Mouse (Mus musculus) embryo, embryonic 9.5 days (tissue): ENCODE measurements around the gene Lrrn4cl.
"Not testable (repeated sequence)": the region's sequence is repeated elsewhere in the genome, so short reads cannot be mapped to it uniquely, and the experiment has no call there.

Source experiments
- DNase-seq: peaks from one replicate; pipeline ENCODE4 v3.0.0-alpha.2; 2017; ENCODE audit errors: extremely low spot score

The Lrrn4cl gene

DNA sequence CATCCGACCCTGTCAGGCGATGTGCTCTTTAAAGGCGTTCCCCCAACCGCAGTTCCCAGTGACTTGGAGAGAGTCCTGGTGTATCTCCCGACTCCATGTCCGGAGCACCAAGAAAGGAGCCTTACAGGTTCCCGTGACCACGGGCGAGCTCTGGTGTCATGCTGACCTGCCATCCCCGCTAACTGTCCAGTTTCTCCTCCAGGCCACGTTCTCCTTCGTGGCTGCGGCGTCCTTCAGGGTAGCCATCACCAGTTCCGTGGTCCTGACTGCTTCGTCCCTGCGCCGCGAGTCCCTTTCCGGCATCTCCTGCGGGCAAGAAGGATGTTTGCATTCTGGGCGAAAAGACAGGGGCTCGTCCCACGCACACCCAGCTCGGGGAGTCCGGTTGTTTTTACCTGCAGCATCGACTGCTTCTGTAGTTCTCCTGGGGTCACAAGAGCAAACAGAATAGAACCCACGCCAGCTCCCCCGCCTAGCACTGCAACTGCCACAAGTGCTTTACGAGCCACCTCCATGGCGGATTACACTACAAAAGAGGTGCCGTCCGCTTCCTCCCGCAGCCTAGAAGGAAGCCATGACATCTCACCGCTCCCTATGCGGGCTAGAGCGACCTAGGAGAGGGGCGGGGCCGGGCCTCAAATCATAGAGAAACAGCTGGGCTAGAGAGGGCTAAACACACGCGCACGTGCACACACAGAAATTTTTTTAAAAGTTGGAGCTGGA, 29.9 kb downstream of the Lrrn4cl start, which contains the start of gene Uqcc3:
Gene Uqcc3, minus strand, starts transcription at position 613 of the 723 bp plus-strand sequence.
- DNase-seq = peak; percentile 88

DNA sequence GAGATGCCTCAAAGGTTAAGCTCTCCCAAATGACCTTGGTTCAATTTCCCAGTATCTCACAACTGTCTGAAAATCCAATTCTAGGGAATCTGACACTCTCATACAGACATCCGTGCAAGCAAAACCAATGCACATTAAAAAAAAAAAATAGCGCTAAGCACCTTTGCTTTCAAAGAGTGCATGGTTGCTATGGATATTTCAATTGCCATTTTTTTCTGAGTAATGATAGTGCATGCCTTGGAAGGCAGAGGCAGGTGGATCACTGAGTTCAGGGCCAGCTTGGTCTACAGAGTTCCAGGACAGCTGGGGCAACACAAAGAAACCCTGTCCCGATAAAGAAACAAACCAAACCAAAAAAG, 30.4 kb downstream of the Lrrn4cl start:
- DNase-seq = no peak

DNA sequence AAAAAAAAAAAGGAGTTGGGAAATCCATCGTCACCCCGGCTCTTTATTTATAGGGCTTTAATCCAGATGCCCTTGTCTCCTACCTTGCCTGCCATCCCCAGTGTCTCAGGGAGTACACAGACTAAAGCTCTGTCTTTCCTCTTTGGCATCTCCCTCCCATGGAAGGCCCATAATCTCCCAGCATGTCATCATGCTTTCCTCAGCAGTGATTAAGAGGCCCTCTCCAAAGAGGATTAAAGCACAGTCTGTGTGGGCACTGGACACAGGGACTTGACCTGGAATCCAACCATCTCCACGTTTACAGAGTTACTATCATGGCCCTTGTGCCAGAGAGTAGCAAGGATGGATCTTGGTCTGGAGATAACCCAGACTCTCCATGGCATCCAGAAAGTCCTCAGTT, 33.0 kb downstream of the Lrrn4cl start, which contains the start of the genes Lbhd1 and Gm49403:
Gene Lbhd1, plus strand, starts transcription at position 117 of the 400 bp plus-strand sequence.
Gene Gm49403, plus strand, starts transcription at position 315 of the 400 bp plus-strand sequence.
- DNase-seq = no peak

DNA sequence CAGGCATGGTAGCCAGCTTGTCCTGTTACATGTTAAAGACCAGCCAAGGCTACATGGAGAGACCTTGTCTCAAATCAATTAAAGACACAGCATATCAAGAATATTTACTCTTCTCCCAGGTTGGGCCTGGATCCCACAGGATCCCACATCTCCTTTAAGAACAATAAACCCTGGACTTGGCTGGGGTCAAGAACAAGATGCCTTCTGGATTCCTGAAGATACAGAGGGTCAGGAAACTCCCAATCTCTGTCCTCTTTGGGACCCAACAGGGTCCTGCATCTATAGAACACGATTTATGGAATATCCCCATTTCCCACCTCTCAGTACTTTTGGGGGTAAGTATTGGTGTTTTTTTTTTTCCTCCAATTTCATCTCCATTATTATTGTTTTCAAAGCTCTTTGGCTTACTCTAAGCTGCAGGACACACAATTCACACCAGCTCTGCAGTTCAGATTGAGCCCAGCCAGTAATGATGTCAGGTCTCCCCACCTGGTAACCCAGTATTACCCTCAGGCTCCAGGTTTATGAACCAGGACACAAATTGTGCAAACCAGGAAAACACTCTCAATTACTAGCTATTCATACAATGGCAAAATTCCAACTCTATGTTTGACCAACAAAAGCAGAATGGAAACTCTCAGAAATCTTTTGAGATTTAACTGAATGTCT, 36.5 kb downstream of the Lrrn4cl start:
- peak; percentile 54 for DNase-seq

DNA sequence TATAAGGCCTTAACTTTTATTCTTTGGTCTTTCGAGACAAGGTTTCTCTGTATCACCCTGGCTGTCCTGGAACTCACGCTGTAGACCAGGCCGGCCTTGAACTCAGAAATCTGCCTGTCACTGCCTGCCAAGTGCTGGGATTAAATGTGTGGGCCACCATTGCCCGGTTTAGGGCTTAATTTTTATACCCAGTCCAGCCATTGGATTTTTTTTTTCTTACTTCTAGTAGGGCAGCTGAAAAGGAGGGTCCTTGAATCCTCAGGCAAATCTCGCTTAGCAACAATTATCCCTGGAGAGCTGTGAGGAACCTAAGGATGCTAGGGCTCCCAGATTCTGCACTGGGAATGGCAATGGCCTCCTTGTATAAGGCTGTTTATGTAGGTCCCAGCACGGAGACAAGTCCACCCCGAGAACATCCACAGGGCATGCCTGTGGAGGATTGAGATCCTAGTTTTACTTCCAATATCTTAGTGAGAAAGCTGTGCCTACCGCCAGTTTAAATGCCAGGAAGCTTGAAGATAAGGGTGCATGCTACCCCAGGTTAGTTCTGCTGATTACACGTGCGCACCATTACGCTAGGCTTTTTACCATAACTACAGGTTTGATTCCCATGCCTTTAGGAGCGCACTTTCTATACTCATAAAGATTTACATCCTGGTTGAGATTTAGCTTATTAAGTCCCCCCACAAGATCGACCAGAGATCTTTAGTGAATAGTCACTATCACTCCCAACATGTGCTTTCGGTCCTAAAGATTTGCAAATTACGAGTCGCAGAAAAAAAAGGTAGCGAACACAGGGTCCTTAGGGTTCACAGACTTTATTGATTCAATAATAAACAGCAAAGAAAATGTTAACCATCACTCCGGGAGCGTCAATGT, 37.3 kb downstream of the Lrrn4cl start:
- peak; percentile 40 for DNase-seq

DNA sequence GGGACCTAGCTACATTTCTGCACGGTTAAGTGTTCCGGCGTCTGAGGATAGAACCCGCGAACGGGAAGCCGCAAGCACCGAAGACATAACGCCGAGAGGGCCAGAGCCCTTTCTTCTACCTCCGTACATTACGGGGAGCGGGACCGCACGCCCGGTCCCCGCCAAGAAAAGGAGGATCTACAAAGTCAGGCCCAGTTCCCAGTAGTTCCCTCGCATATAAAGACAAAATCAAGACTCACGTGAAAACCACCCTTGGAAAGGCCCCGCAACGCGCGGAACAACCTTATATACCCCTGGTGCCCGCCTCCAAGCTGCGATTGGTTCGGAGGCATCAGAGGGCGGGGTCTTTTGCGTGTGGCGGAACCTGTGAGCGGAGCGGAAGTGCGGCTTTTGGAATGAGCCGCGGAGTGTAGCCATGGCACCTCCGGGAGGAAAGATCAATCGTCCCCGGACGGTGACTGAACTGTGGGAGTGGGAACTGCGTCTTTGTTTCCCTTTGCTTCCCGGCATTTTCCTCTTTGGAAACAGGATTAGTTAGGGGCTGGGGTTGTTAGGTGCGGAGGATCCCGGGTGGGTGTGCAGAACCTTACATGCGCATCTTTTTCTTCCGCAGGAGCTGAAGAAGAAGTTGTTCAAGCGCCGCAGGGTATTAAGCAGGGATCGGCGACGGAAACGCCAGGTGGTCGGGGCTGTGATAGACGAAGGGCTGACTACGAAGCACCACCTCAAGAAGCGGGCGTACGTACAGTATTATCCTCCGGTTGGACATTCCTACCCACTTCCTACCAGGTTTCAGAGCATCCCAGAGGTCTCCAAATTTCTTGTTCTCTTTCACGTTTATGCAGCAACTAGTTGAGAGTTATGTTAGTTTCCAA, 38.2 kb downstream of the Lrrn4cl start, which contains the start of the genes 1810009A15Rik and Gm49416:
Gene 1810009A15Rik, plus strand, starts transcription at position 343 of the 875 bp plus-strand sequence.
Gene Gm49416, plus strand, starts transcription at position 416 of the 875 bp plus-strand sequence.
- peak; percentile 97 for DNase-seq

DNA sequence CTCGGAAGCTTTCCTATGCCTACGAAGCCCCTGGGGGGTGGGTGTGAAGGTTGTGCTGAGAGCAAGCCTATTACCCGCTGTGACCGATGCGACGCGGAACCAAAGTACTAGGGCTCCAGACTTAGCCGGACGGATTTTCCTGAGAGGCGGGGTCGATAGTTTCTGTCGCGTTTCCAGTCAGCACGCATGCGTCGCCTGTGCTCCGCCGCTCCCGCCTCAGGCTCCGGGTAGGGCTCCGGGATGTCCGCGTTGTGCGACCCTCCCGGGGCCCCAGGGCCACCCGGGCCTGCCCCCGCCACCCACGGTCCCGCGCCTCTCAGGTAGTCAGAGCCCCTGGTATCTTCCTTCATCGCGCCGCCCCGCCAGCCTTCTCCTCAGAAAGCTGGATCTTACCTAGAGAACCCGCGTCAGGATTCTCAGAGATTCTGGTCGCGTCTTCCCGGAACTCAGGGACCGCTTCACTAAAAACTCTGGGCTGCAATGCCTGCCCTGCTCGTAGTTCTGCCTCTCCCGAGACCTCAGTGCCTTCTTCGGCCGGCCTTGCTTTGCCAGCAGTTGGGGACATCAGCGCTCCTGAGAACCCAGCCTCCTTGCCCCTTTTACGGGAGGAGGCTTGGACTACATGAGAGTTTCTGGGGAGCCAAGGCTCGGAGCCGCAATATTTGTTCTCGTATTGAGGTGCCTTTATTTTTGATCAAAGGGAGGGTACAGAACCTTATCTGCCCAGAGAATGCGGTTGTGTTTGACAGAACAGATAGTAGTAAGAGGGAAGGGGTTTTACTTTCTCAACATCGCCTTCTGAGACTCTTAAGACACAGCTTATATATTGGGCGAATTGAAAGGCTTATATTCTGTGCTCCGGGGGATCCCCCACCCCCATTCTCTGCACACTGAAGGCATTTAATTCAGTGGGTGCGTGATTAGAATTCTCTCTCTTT, 42.5 kb downstream of the Lrrn4cl start, which contains the start of gene Ints5:
Gene Ints5, plus strand, starts transcription at position 177 of the 938 bp plus-strand sequence.
- peak; percentile 90 for DNase-seq

DNA sequence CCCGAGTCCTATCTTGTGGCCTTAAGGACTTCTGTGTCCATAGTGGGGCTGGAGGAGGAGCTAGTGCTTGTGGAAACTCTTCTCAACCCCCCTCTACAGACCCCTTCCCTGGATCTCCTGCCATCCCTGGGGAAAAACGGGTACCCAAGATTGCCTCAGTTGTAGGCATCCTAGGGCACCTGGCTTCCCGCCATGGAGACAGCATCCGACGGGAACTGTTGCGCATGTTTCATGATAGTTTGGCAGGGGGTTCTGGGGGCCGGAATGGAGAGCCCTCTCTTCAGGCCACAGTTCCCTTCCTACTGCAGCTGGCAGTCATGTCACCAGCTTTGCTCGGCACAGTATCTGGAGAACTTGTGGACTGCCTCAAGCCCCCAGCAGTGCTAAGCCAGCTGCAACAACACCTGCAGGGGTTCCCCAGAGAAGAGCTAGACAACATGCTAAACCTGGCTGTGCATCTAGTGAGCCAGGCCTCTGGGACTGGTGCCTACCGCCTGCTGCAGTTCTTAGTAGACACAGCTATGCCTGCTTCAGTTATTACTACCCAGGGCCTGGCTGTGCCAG, 44.9 kb downstream of the Lrrn4cl start:
- no peak for DNase-seq

DNA sequence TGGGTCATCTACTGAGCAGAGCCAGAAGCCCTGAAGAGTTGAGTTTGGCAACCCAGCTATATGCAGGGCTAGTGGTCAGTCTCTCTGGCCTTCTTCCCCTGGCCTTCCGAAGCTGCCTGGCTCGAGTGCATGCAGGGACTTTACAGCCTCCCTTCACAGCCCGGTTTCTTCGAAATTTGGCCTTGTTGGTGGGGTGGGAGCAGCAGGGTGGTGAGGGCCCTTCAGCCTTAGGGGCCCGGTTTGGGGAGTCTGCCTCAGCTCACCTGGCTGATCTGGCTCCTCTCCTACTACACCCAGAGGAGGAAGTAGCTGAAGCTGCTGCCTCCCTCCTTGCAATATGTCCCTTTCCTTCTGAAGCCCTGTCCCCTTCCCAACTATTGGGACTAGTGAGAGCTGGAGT, 45.7 kb downstream of the Lrrn4cl start:
- not testable (repeated sequence) for DNase-seq

DNA sequence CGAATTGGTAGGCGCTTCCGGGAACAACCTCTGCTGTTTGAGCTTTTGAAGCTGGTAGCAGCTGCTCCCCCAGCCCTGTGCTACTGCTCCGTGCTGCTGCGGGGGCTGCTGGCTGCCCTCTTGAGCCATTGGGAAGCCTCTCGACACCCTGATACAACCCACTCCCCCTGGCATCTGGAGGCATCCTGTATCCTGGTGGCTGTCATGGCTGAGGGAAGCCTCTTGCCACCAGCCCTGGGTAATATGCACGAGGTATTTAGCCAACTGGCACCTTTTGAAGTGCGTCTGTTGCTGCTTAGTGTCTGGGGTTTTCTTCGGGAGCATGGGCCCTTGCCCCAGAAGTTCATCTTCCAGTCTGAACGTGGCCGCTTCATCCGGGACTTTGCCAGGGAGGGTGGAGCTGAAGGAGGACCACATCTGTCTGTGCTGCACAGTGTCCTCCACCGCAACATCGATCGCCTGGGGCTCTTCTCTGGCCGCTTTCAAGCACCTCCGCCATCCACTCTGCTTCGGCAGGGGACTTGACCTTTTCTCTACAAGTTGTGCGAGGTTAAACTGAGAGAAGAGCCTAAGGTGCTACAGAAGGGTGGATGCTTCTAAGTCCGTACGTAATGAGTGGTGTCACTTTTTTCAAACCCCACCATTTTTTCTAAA, 46.8 kb downstream of the Lrrn4cl start:
- peak; percentile 37 for DNase-seq

DNA sequence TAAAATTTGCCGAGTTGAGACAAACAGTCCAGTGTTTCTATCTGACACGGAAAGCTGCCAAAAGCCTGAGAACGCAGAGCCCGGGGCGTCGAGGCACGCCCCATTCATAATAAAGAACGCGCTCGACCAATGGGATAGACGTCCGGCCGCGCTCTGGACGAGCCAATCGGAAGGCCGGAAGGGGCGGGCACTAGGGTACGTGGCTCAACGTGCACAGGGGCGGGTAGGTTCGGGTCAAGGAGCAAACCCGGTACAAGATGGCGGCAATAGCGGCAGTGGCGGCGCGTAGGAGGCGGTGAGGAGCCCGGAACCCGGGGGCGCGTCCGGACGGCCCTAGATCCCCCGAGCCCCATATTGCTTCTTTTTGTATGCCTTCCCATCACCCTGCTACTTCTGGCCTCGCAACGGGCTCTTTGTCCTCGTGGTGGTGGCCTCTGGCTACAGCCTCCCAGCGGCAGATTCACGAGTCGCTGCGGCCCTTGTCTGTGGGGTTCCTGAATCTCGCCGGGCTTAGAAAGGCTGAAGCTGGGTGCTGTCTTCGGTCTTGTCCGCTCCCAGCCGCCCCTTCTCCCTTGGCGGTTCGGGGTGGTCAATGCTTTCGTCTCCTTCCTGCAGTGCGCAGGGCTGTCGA, 47.4 kb downstream of the Lrrn4cl start, which contains the start of gene Ganab:
Gene Ganab, plus strand, starts transcription at position 207 of the 631 bp plus-strand sequence.
- DNase-seq = peak; percentile 95

DNA sequence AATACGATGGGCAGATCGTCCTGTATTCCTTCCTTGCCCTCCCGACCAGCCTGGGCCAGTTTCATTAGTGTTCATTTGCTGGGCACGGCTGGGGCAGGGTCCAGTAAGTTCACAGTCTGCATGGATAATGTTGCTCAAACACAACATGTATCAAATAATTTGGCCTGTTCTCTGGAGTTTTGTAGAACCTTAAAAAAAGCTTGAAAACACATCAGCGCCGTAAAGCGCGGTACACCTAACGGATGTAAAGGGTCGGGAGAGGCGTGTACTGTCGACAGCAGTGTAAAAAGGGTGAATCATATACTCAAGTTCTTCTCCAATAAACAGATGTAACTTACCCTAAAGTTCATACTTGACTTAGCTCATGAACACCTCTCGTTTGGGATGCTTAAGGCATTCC, 48.0 kb downstream of the Lrrn4cl start:
- DNase-seq = no peak

DNA sequence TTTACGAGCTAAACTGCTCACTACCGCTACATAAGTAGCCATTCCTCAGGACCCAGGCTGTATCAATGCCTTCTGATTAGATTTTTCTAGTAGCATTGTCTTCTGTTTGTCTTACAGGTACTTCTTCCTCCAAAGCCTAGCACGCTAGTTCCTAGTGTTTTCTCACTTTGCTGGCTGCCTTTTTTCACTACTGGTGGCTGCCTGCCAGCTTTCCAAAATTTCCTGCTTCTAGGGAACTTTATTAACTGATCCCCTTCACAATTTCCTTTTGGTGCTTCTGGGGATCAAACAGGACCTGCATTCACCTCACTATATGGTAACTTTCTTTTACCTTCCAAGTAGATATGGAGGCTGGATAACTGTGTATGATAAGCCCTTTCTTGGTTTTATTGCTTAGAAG, 48.5 kb downstream of the Lrrn4cl start:
- DNase-seq = no peak

DNA sequence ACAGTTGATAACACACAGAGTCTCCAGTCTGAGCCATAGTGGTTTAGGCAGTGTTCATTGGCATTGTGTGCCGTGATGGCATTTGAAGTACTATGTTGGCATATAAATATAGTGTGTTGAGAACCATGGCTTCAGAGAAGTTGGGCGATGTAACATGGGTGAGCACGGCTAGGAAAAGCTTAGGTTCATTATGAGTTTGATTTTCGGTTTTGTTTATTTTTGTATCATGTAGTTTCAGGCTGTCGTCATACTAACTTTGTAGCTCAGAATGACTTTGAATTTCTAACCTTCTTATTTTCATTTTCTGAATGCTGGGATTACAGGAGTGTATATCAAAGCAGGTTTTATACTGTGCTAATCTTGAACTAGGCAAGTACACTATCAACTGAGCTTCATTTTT, 52.8 kb downstream of the Lrrn4cl start:
- no peak for DNase-seq
